Mouse (Mus musculus) heart, embryonic 11.5 days (tissue): ENCODE measurements around the gene Ldlrap1. TPM values are rescaled to one million over a fixed set of nuclear protein-coding genes. Genes with fewer than 3 reads are reported as not detected.

Experiments
- ATAC-seq: fragments of 200-750 bp; cut with Nextera tagmentation; replicated peaks from 2 replicates; pipeline ENCODE4 v1.8.0; 2017; ENCODE audit warnings: moderate library complexity; ENCODE audit not compliant: insufficient number of reproducible peaks, low FRiP score, low TSS enrichment
- H3K27ac ChIP-seq: fragments of 300-500 bp; sonication (generic); 2 replicates; pipeline ENCODE4 v1.5.1; 2014; ENCODE audit warnings: mild to moderate bottlenecking, low read depth, low read length
- H3K27me3 ChIP-seq: fragments of 300-500 bp; sonication (generic); 2 replicates; pipeline ENCODE4 v1.6.1; 2014; ENCODE audit warnings: mild to moderate bottlenecking, low read length, mixed read lengths; ENCODE audit not compliant: control insufficient read depth, insufficient read depth
- H3K36me3 ChIP-seq: fragments of 300-500 bp; sonication (generic); 2 replicates; pipeline ENCODE4 v1.6.1; 2014; ENCODE audit warnings: mild to moderate bottlenecking, low read length, moderate library complexity, mixed read lengths; ENCODE audit not compliant: control insufficient read depth, insufficient read depth
- H3K4me1 ChIP-seq: fragments of 300-500 bp; sonication (generic); 2 replicates; pipeline ENCODE4 v1.6.1; 2014; ENCODE audit warnings: low read length; ENCODE audit not compliant: control insufficient read depth, insufficient read depth
- H3K4me2 ChIP-seq: fragments of 300-500 bp; sonication (generic); 2 replicates; pipeline ENCODE4 v1.6.1; 2014; ENCODE audit warnings: mild to moderate bottlenecking, moderate library complexity
- H3K4me3 ChIP-seq: fragments of 300-500 bp; sonication (generic); 2 replicates; pipeline ENCODE4 v1.5.1; 2014; ENCODE audit warnings: low read depth, low read length
- H3K9ac ChIP-seq: fragments of 300-500 bp; sonication (generic); 2 replicates; pipeline ENCODE4 v1.6.1; 2014; ENCODE audit warnings: mild to moderate bottlenecking, low read depth, low read length, moderate library complexity
- H3K9me3 ChIP-seq: fragments of 300-500 bp; sonication (generic); replicated peaks from 2 replicates; pipeline ENCODE4 v1.6.1; 2016; ENCODE audit warnings: low read length; ENCODE audit not compliant: control insufficient read depth
- WGBS: fragments of 180-500 bp; shearing (Covaris S2); extraction: QIAGEN DNeasy Blood & Tissue Kit; methylation state at CpG from one replicate; pipeline ENCODE4 v1.1.7; 2014; ENCODE audit not compliant: insufficient replicate concordance; 5-methylcytosine and 5-hydroxymethylcytosine counted together
- polyA plus RNA-seq: library from polyadenylated mRNA; unstranded; fragments of >200 nt; fragmentation: Nextera tagmentation; extraction: Ambion mirVana; gene quantifications from 2 replicates; pipeline ENCODE4 v1.2.1, GENCODE M21; 2014

Gene Ldlrap1
- polyA plus RNA-seq, 1 experiment from 2014 or later = 13.5 TPM

GRCm38 (mm10) chr4:134769081-134769811 is 1.4 kb upstream of the Ldlrap1 start:
- H3K4me3 ChIP-seq = no peak overlapping the region
- ATAC-seq = no peak
- no peaks in the 10 kb centered on the region for H3K9me3 ChIP-seq
- WGBS = 47% methylated on average over 7 of the region's 7 CpGs
- no peak overlapping the region for H3K9ac ChIP-seq
- no peak overlapping the region for H3K4me2 ChIP-seq
- no peak overlapping the region for H3K27ac ChIP-seq
- H3K27me3 ChIP-seq = no peaks in the 10 kb centered on the region
- no peaks in the 10 kb centered on the region for H3K36me3 ChIP-seq
- H3K4me1 ChIP-seq = peaks cover 34% of the 10 kb centered on the region

- ATAC-seq = no peak
- no peak overlapping the region for H3K27ac ChIP-seq
- no peaks in the 10 kb centered on the region for H3K36me3 ChIP-seq
- H3K4me2 ChIP-seq = peak overlapping the region; percentile 95
- H3K4me1 ChIP-seq = peaks cover 41% of the 10 kb centered on the region
- H3K9ac ChIP-seq = peak overlapping the region; percentile 88
- WGBS = 9% methylated on average over 21 of the region's 21 CpGs
- H3K9me3 ChIP-seq = no peaks in the 10 kb centered on the region
- H3K4me3 ChIP-seq = peak overlapping the region; percentile 87
- no peaks in the 10 kb centered on the region for H3K27me3 ChIP-seq
Measured at GRCm38 (mm10) chr4:134768226-134768888, 533 bp upstream of the Ldlrap1 start.

- WGBS = 1% methylated on average over 23 of the region's 23 CpGs
- Histone ChIP-seq H3K9ac (peak overlapping the region; percentile 88), H3K9me3 (no peaks in the 10 kb centered on the region), H3K4me1 (peaks cover 44% of the 10 kb centered on the region), H3K4me2 (peak overlapping the region; percentile 95), H3K27me3 (no peaks in the 10 kb centered on the region), H3K27ac (no peak overlapping the region), H3K36me3 (no peaks in the 10 kb centered on the region), H3K4me3 (peak overlapping the region; percentile 87)
- ATAC-seq = no peak
Measured at GRCm38 (mm10) chr4:134766904-134767425, 859 bp downstream of the Ldlrap1 start.

- H3K4me3 ChIP-seq = peak overlapping the region; percentile 87
- no peak for ATAC-seq
- peak overlapping the region; percentile 88; the same call in 1 of the 2 replicates for H3K9ac ChIP-seq
- no peaks in the 10 kb centered on the region for H3K36me3 ChIP-seq
- 61% methylated on average over 6 of the region's 6 CpGs for WGBS
- H3K4me1 ChIP-seq = peaks cover 48% of the 10 kb centered on the region
- H3K27ac ChIP-seq = no peak overlapping the region
- H3K9me3 ChIP-seq = no peaks in the 10 kb centered on the region
- H3K27me3 ChIP-seq = no peaks in the 10 kb centered on the region
- H3K4me2 ChIP-seq = peak overlapping the region; percentile 95
Measured at GRCm38 (mm10) chr4:134766277-134766676, 1.5 kb downstream of the Ldlrap1 start.

- H3K4me1 ChIP-seq = peaks cover 67% of the 10 kb centered on the region
- 34% methylated on average over 3 of the region's 3 CpGs for WGBS
- H3K4me2 ChIP-seq = peak overlapping the region; percentile 20; the same call in 1 of the 2 replicates
- no peak overlapping the region for H3K4me3 ChIP-seq
- H3K27ac ChIP-seq = 0 out of 2 replicates have a peak overlapping the region, but pooled peaks have one; percentile 0
- no peak for ATAC-seq
- H3K36me3 ChIP-seq = no peaks in the 10 kb centered on the region
- no peaks in the 10 kb centered on the region for H3K27me3 ChIP-seq
- no peaks in the 10 kb centered on the region for H3K9me3 ChIP-seq
- peak overlapping the region; percentile 39; the same call in 1 of the 2 replicates for H3K9ac ChIP-seq
Measured at GRCm38 (mm10) chr4:134764333-134764732, 3.5 kb downstream of the Ldlrap1 start.

GRCm38 (mm10) chr4:134762360-134762759 is 5.5 kb downstream of the Ldlrap1 start:
- WGBS = 85% methylated on average over 6 of the region's 6 CpGs
- H3K4me1 ChIP-seq = peaks cover 73% of the 10 kb centered on the region
- H3K27ac ChIP-seq = peak overlapping the region; percentile 36; the same call in 1 of the 2 replicates
- H3K36me3 ChIP-seq = no peaks in the 10 kb centered on the region
- no peak for ATAC-seq
- no peaks in the 10 kb centered on the region for H3K9me3 ChIP-seq
- H3K27me3 ChIP-seq = no peaks in the 10 kb centered on the region
- no peak overlapping the region; the same call in 1 of the 2 replicates for H3K9ac ChIP-seq
- H3K4me3 ChIP-seq = no peak overlapping the region
- H3K4me2 ChIP-seq = no peak overlapping the region

GRCm38 (mm10) chr4:134760793-134761201 is 7.0 kb downstream of the Ldlrap1 start:
- H3K27ac ChIP-seq = peak overlapping the region; percentile 76
- peak; percentile 44 for ATAC-seq
- H3K36me3 ChIP-seq = no peaks in the 10 kb centered on the region
- peak overlapping the region; percentile 46; the same call in 1 of the 2 replicates for H3K9ac ChIP-seq
- WGBS = 15% methylated on average over 9 of the region's 9 CpGs
- peaks cover 73% of the 10 kb centered on the region for H3K4me1 ChIP-seq
- H3K4me2 ChIP-seq = peak overlapping the region; percentile 49
- no peaks in the 10 kb centered on the region for H3K9me3 ChIP-seq
- H3K27me3 ChIP-seq = no peaks in the 10 kb centered on the region
- H3K4me3 ChIP-seq = no peak overlapping the region

GRCm38 (mm10) chr4:134760281-134760680 is 7.5 kb downstream of the Ldlrap1 start:
- H3K27ac ChIP-seq = peak overlapping the region; percentile 76
- H3K27me3 ChIP-seq = no peaks in the 10 kb centered on the region
- WGBS = 57% methylated on average over 6 of the region's 6 CpGs
- peaks cover 69% of the 10 kb centered on the region for H3K4me1 ChIP-seq
- H3K9me3 ChIP-seq = no peaks in the 10 kb centered on the region
- peak overlapping the region; percentile 49 for H3K4me2 ChIP-seq
- H3K36me3 ChIP-seq = no peaks in the 10 kb centered on the region
- peak overlapping the region; percentile 46; the same call in 1 of the 2 replicates for H3K9ac ChIP-seq
- H3K4me3 ChIP-seq = no peak overlapping the region
- no peak for ATAC-seq
